Mouse (Mus musculus) telencephalon, adult 2 months (tissue): ENCODE results near the gene Mid1.

Source experiments
- DNase-seq: peaks from one replicate; pipeline ENCODE4 v3.0.0-alpha.2; 2011; ENCODE audit warnings: low read depth, low spot score

Mid1 gene

GRCm38 (mm10) chrX:169811783-169812182 lies 126.8 kb downstream of the Mid1 start:
- no peak for DNase-seq

- no peak for DNase-seq
Measured at GRCm38 (mm10) chrX:169813673-169814072, 128.7 kb downstream of the Mid1 start.

- no peak for DNase-seq
Measured at GRCm38 (mm10) chrX:169826947-169827346, 141.9 kb downstream of the Mid1 start.

DNA sequence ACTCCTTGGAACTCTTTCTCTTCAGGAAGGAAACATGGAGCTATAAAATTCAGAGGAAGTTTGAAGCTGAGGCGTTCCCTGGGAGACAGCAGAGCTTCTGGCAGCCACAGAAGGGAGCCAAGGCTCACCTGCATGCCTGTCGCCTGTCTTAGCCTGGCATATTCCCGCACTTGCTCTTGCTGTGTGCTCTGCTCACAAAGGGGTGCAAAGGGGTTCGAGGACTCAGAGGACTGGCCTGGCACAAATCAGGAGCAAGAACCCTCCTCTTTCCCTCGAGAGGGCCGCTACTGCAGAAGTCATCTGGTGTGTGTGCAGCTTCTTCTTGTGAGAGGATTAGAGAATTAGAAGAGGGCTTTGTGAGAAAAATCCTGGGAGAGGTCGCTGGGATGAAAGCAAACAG lies 142.7 kb downstream of the Mid1 start:
- no peak for DNase-seq

GRCm38 (mm10) chrX:169828136-169828535 lies 143.1 kb downstream of the Mid1 start:
- DNase-seq = no peak

DNA sequence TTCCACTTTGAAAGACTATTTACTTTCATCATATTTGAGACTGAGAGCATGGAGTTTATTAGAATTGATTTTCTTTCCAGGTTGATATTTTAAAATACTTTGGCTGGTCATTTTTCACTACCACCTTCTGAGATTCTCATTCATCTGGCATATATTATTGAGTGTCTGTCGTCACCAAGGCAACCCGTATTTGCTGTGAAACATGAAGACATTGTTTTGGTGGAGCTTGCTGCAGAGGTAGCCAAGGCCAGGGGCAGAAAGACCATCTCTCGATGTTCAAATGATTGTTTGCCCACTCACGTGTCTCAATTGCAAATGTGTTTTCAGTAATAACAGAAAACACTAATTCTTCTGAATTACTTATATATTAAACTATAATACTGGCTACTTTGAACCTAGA lies 145.1 kb downstream of the Mid1 start:
- no peak for DNase-seq

- DNase-seq = no peak
Measured at GRCm38 (mm10) chrX:169837947-169838649, 153.1 kb downstream of the Mid1 start.

DNA sequence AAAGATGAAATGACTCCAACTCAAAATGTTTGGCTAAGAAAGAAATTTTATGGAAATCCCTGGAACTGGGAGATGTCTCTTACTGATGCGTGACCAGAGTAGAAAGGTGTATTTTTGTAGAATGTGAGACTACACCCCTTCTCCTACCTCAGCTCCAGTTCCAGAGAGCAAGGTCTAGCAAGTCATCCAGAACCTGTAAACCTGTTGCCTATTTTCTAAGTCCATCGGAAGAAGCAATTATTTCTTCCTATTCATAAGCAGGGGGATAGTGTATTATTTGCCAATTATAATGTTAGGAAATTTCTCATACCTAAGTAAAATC lies 153.6 kb downstream of the Mid1 start:
- no peak for DNase-seq

DNA sequence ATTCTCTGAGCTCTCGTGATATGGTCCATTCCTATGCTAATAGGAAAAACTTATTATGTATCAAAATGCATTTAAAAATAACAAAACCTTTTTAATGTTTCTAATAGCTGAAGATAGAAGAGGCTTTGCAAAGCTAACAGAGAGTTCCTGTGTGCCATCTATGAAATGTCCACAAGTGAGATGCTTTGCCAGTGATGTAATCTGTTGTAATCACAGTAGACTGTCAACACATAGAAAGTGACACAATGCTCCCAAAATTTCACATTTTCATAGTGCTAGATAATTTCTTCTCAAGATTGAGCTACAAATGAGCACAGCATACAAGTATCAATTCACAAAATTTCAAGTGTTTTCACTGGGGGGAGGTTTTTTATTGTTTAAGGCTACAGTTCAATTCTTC lies 158.3 kb downstream of the Mid1 start:
- DNase-seq = no peak

DNA sequence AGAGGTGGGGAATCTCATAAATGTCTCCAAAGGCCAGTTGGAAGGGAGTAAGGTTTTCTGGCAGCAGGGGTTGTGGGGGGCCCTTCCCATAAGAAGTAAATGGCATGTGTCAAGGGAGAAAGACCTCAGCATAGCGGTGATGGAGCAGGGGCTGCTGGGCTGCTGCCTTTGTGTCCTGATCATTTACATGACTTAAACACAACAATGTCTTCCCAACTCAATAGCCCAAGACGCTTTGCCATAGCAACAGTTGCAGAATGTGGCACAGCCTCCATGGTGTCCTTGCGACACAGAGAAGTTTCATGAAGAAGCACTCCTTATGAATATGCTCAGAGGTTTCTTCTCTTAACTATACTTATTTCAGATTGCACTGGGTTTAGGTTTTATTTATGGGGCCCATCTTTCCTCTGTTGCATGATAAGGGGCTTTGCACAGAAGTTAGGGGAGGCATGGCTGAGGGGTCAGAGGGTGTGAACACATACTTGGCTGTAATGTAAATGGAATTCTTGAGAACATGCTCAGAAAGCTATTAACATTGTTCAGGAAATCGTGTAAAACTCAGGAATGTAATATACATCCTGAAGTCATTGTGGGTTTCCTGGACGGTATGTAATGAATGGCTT lies 159.3 kb downstream of the Mid1 start:
- DNase-seq = no peak

DNA sequence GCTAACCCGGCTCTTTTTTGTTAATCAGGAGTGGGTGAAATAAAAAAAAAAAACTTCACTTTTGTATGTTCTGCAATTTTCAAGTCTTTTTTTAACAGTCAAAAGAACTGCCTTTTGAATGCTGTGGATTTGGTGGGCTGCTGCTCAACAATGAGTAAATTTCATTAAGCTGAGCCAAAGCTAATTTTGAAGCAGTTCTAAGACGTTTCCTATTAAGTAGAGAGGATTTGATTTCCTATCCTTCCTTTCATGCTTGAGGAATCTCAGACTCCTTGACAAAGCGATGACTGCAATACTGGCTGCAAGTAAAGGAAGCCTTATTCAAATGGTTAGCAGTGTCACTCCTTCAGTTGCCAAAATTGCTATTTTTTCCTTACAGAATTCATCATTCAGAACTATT lies 161.2 kb downstream of the Mid1 start:
- no peak for DNase-seq

DNA sequence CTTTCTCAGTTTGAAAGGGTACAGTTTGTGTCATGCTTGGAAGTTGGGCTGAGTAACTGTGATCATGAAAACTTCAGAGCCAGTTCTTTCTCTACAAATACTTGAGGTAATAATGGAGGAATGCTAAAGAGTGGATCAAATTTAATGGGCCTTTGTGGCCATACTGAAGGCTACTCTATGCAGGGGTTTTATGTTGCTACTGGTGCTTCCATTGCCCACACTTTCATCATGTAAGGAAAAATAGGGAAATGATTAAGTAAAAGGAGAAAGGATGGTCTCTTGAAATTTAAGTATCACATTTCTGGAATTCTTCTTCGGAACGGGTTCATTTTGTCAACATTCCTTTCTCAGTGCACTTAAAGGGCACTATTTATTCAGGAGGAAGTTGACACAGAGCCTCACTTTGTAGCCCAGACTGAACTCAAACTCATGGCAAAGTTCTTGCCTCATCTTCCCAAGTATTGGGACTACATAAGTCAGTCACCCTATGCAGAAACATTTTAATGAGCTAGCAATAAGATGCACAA lies 176.3 kb downstream of the Mid1 start:
- no peak for DNase-seq

DNA sequence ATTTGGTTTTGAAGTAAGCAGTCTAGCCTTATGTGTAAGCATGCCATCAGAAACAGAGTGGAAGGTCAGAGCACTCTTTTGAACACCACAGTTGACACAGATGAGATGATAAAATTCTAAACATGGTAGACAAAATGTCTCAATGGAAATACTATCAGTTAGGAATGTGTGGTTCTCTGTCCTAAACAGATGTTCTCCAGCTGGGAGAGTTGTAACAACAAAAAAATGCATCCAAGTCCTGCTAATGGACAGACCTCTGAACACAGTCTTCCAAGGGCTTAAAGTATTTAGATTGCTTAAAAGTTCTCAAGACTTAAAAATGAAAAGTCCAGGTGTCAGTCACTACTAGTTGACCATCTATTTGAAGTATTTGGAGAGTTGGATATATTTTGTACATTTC lies 177.4 kb downstream of the Mid1 start:
- no peak for DNase-seq

DNA sequence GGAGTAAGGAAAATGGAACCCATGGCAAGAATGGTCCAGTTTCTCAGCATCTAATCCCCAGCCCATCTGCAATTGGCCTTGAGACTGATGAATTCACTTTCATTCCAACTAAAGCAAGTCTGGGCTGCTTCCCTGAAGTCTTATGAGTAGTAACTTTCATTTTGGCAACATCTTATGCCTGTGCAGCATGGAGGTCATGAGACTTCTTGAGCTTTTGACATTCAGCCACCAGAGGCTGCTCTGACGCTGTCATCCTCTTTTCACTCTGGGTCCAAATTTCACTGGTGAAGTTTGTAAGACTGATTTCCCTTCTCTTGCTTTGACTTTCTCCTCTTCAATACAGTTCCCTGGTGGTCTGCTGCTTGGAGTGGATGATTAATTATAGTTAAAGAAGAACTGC lies 177.8 kb downstream of the Mid1 start:
- DNase-seq = no peak

DNA sequence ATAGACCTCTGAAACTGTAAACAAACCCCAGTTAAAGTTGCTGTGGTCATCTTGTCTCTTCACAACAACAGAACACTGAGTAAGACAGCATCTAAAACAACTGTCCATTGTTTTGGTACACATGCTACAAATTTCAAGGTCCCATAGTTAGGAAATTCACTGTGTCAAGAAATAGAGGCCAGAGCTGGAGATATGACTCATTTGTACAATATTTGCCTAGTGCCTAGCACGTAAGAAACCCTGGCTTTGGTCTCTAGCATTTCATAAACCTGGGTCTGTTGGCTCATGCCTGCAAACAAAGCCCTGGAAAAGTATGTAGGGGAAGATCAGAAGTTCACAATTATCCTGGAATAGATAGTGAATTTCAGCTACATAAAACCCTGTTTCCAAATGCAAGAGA lies 178.8 kb downstream of the Mid1 start:
- no peak for DNase-seq

- DNase-seq = no peak
Measured at GRCm38 (mm10) chrX:169868223-169868622, 183.2 kb downstream of the Mid1 start.

- DNase-seq = no peak
Measured at GRCm38 (mm10) chrX:169874475-169874874, 189.5 kb downstream of the Mid1 start.

- no peak for DNase-seq
Measured at GRCm38 (mm10) chrX:169879481-169880362, 194.7 kb downstream of the Mid1 start.

- no peak for DNase-seq
Measured at GRCm38 (mm10) chrX:169880363-169880711, 195.3 kb downstream of the Mid1 start.

DNA sequence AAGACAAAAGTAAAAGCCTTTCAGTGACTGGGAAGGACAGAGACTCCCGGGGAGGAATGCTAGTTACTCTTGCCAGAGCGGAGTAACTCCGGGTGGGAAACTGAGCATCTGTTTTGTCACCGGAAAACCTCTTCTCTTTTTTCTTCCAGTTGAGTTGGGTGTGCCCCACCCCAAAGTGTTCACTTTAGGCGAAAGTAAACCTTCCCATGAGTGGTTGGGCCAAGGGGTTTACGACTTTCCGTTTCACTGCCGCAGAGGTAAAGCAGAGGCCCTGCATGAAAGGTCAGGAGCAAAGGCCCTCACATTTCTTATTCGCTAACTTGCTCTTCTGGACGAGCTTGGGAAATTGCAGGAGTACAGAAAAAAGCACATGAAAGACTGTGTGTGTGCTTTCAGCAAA lies 195.8 kb downstream of the Mid1 start:
- no peak for DNase-seq

- DNase-seq = no peak
Measured at GRCm38 (mm10) chrX:169881253-169882219, 196.5 kb downstream of the Mid1 start.
